Mouse (Mus musculus): ENCODE measurements at regions not wholly inside any gene's neighbourhood (a gene's known extent, or its start where the extent isn't known, plus 50 kb on each side); places are given as distances from the start of the nearest gene placed in this dataset.

DNA sequence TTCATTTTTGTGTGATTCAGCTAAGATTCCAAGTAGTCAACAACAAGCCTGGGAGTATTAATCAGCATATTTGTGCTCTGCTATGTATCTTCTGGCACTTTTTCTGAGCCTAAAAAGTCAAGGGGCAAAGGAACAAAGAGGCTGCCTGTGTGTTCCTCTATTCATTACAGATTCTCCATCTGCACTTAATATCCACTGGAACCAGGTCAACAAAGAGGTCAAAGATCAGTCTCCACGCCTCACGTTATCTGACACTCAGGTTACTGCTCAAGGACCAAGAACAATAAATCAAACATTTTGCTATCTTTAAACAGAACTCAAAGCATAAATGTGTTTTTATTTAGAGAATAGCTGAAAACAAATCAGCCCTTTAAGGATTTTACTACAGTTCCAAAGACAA, 71.4 kb upstream of the Gm4301 start:
- TF ChIP-seq CEBPB (IDR thresholded peaks at IDR 0.05; ENCODE audit: low read depth) (no peak), CTCF (IDR thresholded peaks at IDR 0.05; ENCODE audit: control insufficient read depth, insufficient read depth, insufficient read length) (no peak), MYOD1 (IDR thresholded peaks at IDR 0.05; ENCODE audit: control insufficient read depth, insufficient read length, low read depth) (no peak), MYOG (IDR thresholded peaks at IDR 0.05; ENCODE audit: control insufficient read depth, extremely low read depth, insufficient read length) (no peak), MAX (IDR thresholded peaks at IDR 0.05) (no peak), USF1 (IDR thresholded peaks at IDR 0.05; ENCODE audit: low read depth) (no peak)

All from C2C12 (cell line).